Mouse (Mus musculus) inflammation-experienced regulatory T-cells, adult 6 months (primary cell): Measurements from ENCODE around the gene Cmtm2a. TPM values are rescaled to one million over a fixed set of nuclear protein-coding genes. Genes with fewer than 3 reads are reported as not detected.
"Not testable (repeated sequence)": the region's sequence is repeated elsewhere in the genome, so short reads cannot be mapped to it uniquely, and the experiment has no call there.

ENCODE experiments used
- ATAC-seq: one replicate; pipeline ENCODE4 v1.8.0; 2017
- polyA plus RNA-seq, 3 experiments: library from polyadenylated mRNA; unstranded; fragments of 100-300 nt; shearing (Covaris generic); gene quantifications; one replicate each; pipeline ENCODE4 v1.2.1; 2017

The Cmtm2a gene
- polyA plus RNA-seq, 3 experiments from 2014 or later: not detected

DNA sequence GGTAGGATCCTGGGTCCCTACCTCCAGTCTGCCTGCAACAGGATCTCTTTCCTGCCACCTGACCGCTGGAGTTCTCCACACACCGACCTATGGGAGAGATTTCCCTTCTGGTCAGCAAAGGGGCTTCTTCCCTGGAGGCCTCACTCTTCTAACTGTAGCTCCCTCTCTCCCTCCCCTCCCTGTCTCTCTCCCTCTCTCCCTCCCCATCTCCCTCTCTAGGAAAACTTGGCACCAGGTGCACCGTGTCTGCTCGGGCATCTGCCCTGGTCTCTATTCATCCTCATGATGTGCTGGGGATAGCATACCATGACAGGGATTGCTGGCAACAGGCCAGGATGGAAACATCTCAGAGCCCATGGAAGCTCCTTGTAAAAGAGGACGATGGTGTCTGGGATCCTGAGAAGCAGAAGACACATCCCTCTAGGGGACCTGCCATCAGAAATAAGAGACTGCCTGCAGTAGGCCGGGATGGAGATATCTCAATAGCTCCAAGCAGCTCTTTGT is 24.0 kb downstream of the Cmtm2a start:
- ATAC-seq: no peak

DNA sequence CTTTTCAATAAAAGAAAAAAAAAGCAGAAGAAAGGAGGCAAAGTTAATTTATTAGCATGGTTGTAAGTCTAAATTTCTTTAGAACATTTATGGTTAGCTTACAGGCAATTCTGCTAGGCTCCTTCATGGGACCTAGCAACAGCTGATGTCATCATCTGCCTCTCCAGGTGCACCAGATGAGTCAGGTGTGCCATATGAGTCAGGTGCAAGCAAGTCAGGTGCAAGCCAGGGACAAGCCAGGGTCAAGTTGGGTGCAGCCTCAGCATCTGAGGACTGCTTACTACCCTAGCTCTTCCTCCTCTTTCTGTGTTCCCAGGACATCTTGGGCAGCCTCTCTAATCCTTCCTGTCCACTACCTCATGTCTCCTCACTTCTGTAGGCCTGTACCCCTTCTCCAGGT is 24.6 kb downstream of the Cmtm2a start:
- no peak for ATAC-seq

DNA sequence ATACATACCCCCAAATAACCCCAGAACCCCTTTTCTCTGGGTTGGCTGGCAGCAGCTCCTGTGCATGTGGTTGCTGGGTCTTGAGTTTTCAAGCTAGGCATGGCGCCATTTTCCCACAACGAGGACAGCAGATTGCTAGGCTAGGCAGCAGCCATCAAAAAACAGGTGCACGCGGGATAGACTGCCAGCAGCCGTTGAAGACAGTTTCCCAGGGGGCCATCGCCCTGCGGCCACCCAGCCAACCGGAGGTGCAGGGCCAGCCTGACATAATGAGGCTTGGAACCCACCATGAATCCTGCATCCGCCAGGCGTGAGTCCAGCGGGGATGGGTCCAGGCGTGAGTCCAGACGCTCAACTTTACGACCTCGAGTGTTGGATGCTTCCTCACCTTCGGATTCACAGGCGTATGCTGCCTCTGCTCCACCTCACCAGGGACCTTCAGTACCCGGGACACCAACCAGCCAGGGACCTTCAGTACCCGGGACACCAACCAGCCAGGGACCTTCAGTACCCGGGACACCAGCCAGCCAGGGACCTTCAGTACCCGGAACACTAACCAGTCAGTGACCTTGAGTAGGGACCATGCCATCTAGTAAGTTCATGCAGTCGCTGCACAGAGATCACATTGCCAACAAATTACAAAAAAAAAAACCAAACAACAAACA is 28.6 kb downstream of the Cmtm2a start:
- ATAC-seq: not testable (repeated sequence)

DNA sequence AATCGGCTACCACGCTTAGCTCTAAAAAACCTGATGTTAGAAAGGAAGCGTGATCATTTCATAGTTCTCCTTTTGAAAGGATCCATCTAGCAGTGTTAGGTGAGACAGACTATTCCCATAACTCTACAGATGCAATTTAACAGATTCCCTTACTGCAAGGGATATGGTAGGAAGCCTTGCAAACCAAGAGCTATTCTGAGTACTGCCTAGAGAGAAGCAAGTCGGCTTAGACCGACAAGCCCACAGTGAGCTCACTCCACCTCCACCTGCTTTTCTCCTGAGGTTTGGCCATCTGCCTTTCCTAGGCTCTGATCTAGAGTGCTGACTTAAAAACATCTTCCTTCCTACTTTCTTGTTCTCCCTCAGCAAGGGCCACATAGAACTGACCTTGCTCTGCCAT is 31.2 kb downstream of the Cmtm2a start:
- ATAC-seq: not testable (repeated sequence)

DNA sequence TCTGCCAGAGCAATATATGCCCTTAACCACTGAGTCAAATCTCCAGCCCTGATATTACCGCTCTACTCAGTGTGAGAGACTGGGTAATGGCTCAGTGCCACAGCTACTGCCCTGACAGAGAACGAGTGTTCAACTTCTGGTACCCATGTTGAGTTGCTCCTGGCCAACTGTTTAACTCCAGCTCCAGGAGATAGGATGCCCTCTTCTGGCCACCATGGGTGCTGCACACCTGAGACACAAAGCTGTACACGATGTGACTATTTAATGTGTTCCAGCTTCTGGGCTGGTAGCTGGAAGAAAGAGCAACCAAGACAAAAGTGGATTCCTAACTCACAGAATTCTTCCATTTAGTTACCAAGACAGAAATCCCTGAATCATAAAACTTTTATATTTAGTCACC is 40.0 kb downstream of the Cmtm2a start:
- no peak for ATAC-seq

DNA sequence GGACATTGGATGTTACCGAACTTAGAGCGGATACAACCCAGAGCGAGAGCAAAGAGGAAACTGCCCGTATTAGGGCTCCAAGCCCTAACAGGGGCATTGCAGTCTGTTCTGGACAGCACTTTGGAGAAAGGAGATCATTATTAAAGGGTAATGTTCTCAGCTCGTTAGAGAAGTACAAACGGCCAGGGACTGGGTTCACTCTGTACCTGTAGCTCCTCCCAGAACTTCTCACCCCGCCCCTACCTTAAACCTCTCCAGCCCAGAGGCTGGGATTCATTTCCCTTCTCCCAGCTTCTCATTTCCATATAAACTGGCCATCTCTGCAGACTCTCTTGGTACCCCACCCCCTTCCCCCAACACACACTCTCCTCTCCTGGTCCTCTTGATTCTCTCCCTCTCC is 41.5 kb downstream of the Cmtm2a start:
- peak; percentile 0 for ATAC-seq

DNA sequence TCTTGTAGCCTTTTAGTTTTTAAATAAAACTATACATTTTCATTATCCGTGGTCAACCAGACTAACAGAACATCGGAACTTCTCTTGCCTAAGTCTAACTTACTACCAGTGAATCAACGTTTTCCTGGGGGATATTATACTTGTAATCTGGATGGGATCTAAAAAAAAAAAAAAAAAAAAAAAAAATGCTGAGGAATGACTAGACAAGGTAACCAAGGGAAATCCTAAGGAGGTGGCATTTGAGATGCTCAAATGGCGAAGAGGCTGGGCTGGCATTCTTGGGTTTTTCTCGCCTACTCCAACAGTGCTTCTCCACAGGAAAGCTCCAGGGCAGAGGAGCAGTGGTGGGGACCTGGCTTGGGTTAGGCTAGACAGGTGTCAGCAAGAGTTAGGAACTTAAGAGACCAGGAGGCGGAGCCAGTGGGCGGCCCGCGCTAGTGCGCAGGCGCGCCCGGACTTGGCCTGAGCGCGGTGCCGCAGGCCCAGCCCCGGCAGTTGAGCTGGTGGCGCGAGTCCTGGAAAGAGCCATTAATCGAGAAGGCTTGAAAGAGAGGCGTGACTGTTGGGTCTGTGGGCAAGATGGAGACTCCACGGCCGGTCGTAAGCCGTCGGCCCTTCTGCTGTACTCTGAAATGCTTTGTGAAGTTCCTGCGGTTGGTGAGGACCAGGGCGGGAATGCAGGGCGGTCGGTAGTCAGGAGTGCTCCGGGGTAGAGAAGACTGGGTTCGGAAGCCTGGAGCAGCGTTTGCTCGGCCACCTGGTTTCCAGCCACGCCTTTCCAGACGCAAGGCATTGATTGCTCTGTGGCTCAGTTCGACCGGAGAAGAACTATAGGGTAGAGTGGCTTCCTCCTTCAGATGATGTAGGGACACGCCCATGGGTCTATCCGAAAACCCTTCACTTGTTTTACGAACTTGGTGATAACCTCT is 42.3 kb downstream of the Cmtm2a start, which contains the start of gene Cklf:
Cklf (plus strand) TSS at position 423 of the 929 bp plus-strand sequence.
- ATAC-seq: peak; percentile 38

DNA sequence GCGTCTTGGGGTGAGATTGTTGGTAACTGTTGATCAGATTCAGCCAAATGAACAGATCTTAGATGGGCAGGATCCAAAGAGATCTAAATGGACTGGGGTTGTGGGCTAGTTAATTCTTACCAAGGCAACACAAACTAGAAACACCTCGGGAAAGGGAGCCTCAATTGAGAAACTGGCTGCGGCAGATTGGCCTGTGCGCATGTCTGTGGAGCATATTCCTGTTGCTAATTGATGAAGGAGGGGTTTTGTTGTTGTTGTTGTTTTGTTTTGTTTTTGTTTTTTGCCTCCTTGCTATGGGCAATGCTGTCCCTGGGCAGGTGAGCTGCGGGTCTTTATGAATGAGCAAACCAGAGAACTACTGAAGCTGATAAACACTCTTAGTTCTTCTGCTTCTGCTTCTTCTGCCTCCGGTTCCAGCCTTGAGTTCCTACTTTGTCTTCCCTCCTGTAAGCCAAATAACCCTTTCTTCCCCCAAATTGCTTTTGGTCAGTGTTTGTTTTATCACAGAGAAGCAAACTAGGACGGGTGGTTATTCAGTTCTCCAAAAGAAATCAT is 43.5 kb downstream of the Cmtm2a start:
- ATAC-seq: no peak

DNA sequence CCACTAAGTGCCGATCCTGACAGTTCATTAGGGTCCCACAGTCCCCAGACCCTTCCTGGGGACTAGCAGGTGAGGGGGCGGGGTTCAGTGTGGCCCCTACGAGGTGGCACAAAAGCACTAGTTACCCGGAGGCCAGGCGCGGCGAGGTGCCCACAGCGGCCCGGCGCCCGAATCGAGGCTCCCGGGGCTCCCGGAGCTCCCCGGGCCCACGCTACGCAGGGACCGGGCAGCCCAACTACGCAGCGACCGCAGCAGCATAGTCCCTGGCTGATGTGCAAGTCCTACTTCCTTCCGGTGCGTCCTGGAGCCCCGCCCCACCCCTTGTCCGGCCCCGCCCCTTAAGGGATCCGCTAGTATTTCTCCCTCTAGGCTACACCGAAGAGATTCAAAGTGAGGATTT is 44.7 kb downstream of the Cmtm2a start, which contains the start of gene Tk2:
Tk2 (minus strand) TSS at position 283 of the 400 bp plus-strand sequence.
- ATAC-seq: peak; percentile 73

DNA sequence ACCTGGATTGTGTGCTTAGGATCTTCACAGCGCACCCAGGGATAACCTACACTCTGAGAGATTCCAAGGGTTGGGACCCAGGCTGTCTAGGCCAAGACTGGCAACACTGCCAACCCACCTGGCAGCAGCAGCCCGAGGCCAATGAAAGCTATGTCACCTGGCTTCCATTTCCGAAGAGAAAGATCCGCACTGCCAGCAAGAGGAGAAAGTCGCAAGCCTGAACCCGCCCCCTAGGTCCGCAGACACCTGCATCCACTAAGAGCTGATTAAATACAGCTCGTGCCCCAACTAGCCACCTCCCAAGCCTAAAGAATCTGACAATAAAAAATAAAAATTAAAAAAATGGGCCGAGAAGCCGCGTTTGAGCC is 45.1 kb downstream of the Cmtm2a start:
- peak; percentile 7 for ATAC-seq

DNA sequence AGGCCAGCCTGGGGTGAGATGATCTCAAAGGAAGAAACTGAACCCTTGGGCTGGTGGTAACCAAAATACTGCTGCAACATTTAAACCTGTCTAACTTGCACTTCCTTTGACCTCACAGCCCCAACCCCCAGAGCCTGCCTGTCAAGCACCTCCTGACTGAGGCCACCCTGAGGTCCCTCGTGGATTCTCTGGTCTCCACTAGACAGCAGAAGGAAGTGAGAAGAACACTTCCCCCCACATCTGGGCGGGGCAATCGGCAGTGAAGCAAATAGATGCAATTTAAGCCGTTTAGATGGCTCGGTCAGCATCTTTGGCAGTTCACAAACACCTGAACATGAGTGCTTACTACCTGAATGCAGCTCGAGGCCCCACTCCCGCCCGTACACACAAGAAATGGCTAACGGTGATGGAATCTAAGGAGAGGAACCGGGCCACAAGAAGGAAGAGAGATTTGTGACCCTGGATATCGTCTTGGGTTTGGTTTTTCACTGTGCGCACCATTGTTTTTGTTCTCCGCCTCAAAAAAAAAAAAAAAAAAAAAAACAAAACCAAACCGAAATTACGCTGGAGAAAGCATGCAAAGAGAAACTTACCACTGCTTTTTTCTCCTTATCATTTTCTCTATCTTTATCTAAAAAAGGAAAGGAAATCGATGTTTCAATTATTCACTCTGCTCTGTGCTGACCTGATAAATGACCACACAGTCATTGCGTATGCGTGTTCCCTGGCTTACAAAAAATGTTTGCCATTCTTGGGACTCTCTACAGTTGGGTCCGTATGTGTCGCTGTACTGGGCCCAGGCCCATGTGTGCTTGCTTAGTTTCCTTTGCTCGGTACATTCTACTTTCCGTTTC is 45.7 kb downstream of the Cmtm2a start:
- peak; percentile 61 for ATAC-seq

DNA sequence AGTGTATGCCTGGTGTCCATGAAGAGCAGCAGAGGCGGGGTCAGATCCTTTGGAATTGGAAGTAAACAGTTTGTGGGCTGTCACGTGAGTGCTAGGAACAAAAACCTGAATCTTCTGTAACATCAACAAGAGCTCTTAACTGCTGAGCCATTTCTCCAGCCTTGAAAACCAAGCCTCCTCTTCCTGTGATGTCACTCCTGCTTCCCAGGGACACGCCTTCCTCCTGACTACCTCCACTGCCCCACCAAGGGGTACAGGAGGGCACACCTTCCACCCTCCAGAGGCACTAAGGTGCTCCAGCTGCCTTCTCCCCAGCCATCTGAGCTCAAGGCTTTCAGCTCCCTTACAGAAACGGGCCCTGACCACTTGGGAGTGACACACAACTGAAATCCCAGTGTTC is 46.4 kb downstream of the Cmtm2a start:
- ATAC-seq: no peak

DNA sequence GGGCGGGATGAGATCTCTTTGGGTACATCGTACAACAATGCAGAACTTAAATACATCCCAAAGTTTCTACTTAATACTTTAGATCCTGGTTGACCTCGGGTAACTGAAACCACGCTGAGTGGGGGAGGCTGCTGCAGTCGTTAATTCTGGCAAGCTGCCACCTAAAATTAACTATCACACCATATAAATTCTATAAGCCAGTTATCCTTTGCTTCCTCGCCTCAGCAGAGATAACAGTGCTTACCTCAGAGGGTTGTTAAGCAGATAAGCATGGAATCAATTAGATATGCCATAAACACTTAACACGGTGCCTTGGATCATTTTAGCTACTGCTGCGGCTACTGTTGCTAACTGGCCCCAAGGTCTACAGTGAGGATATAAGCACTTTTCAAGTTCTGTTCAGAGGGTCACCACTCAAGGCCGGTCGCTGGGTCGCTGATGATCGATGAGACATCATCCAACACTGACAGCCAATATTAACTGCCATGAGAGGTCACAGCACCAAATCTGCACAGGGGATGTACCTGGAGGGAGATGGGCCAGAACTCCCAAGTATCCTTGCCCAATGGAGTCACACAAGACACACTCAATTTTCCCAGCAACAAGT is 50.8 kb downstream of the Cmtm2a start:
- ATAC-seq: no peak

DNA sequence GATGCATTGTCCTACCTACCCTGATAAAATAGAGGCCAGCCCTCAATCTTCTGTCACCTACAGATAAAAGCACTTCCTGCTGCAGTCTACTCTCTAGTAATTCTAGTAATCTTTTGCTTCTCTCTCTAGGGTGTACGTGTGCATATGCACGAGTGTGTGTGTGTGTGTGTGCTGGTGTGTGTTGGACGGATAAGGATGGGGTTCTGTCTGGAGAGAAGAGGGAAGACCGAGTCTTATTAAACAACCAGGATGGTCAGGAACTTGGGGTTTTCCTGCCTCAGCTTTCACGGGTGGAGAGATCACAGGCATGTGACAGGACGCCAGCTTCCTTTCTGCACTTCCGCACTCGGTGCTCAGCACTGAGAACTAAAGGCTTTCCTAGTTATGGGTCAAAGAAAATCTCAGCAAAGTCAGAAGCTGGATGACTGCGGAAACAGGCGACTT is 53.5 kb downstream of the Cmtm2a start:
- peak; percentile 88 for ATAC-seq

DNA sequence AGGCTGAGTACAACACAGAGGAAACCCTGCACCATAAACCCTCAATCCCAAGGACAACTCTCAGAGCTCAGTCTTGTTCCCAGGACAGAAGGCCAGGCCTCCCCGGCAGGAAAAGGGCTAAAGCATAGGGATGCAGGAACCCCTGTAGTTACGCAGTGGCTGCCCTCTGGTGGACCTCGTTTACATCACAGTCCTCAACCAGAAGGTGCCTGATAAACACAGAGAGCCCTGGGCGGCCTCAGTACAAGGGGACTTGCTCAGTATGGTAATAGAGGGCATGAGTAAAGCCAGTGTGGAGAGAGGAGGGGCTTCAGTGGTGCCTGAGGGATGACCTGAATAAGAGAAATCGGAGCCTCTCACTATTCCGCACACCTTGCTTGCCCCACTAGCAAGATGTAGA is 58.4 kb downstream of the Cmtm2a start:
- ATAC-seq: no peak

DNA sequence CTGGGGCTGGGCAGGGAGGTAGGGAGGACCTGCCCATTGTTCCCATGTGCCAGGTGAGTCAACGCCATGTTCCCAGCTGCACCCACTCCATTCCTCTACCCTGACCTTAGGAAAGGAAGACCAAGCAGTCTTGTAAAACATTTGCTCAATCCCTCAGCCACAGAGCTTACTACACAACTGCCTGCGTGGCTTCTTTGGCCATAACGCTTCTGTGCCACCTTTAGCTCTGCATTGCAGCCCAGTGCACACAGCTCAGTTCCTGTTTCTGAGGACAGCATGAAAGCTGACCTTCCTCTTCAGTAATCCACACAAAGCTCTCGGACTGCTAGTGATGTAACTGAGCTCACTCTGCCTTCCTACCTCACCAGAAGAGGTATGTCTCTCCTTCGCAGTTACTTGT is 60.1 kb downstream of the Cmtm2a start:
- no peak for ATAC-seq

DNA sequence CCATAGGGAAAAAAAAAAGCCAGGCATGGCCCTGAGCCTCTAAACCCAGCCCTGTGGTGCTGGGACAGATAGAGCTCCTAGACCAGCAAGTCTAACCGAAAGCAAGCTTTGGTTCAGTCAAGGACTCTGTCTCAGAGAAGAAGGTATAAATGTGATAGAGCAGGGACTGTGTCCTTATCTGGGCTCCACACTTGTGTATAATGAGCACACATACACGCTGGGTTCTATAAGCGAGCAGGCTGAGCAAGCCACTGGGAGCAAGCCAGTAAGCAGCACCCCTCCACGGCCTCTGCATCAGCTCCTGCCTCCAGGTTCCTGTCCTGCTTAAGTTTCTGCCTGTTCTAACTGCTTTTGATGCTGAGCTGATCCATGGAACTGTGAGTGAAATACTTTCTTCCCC is 60.9 kb downstream of the Cmtm2a start:
- ATAC-seq: no peak
